ENCODE assay signal across 21 mouse cellular contexts in the genomic region with DNA sequence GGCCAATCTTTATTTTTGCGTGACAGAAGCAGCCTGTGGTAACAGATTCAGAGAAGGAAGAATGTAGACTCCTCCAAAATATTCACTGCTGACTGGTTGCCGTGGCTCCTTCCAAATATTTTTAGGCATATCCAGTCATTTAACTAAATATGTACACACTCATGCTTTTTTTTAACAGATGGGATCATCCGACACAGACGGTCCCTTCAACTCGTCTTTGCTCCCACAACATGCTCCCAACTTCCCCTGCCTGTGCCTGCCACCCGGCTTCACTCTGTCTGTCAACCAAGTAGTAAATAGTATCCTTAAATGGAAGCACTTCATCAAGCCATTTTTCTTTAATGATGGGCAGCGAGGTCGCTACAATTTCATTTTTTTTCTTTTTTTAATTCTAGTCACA. TPM values are rescaled to one million over a fixed set of nuclear protein-coding genes. Genes with fewer than 3 reads are reported as not detected.
DNase-seq lines count a peak whose midpoint lies in the region; ATAC-seq and TF ChIP-seq lines count a peak whose summit lies in the region.
"Had no signal": no experiment of that assay in that cellular context is flagged by ENCODE, and none has a peak within 500 bp of the region (broad histone marks: within the 10 kb centered on the region; RNA-seq: fewer than 3 reads in every experiment).

No protein-coding gene starts in this region.

- no peak overlapping the region for H3K9ac ChIP-seq in forebrain, postnatal 0 days
- no peak overlapping the region for H3K9ac ChIP-seq in forebrain, embryonic 12.5 days
- no peak overlapping the region for H3K9ac ChIP-seq in midbrain, embryonic 11.5 days (ENCODE audit: low read length)
- H3K9ac ChIP-seq in liver, embryonic 13.5 days, result no peak overlapping the region

- intact Hi-C loops in gastrocnemius, postnatal 36 days (cut with DNase I), result no loop called here

- WGBS in forebrain, postnatal 0 days, result 61% methylated on average over 8 of the region's 8 CpGs
- 93% methylated on average over 8 of the region's 8 CpGs for WGBS in forebrain, embryonic 12.5 days
- 92% methylated on average over 8 of the region's 8 CpGs for WGBS in midbrain, embryonic 10.5 days
- WGBS in midbrain, embryonic 11.5 days, result 89% methylated on average over 8 of the region's 8 CpGs
- 64% methylated on average over 8 of the region's 8 CpGs for WGBS in liver, embryonic 13.5 days (ENCODE audit: insufficient replicate concordance)

- DNase-seq in forebrain, postnatal 0 days, result peak; percentile 66
- no peak for DNase-seq in midbrain, embryonic 10.5 days (ENCODE audit: low spot score)
- no peak for DNase-seq in midbrain, embryonic 11.5 days (ENCODE audit: low spot score, missing footprints)
- DNase-seq in layer of hippocampus, adult 18-20 months (ENCODE audit: low spot score in 2 of 2), result peak; percentile 67 to 84
- DNase-seq in liver, embryonic 13.5 days, result no peak
- DNase-seq in gastrocnemius, postnatal 25 days, result no peak
- no peak for DNase-seq in gastrocnemius, postnatal 36 days
- DNase-seq: adrenal gland, postnatal 25 days; cerebellum, adult 2 months; cerebellum, postnatal 36 days; gastrocnemius, postnatal 14 days; kidney, adult 18-20 months; lung, adult 18-20 months; lung, postnatal 36 days; retina, postnatal 1 day; thymus, postnatal 25 days had no signal

- no peak overlapping the region for H3K27ac ChIP-seq in forebrain, postnatal 0 days (ENCODE audit: low read depth, low read length)
- H3K27ac ChIP-seq in forebrain, embryonic 12.5 days, result no peak overlapping the region
- peak overlapping the region; percentile 34; the same call in 1 of the 2 replicates for H3K27ac ChIP-seq in midbrain, embryonic 10.5 days (replicated peaks)
- no peak overlapping the region for H3K27ac ChIP-seq in midbrain, embryonic 11.5 days (ENCODE audit: low read depth, low read length)
- peak overlapping the region; percentile 34; the same call in 1 of the 2 replicates for H3K27ac ChIP-seq in liver, embryonic 13.5 days
- H3K27ac ChIP-seq: kidney, postnatal 0 days had no signal

- H3K27me3 ChIP-seq in forebrain, postnatal 0 days (ENCODE audit: insufficient read depth, low read length), result no peaks in the 10 kb centered on the region; the same call in 1 of the 2 replicates
- H3K27me3 ChIP-seq in forebrain, embryonic 12.5 days, result peaks cover 65% of the 10 kb centered on the region
- H3K27me3 ChIP-seq in midbrain, embryonic 10.5 days (ENCODE audit: low read depth, poor library complexity, severe bottlenecking), result peaks cover 82% of the 10 kb centered on the region
- H3K27me3 ChIP-seq in midbrain, embryonic 11.5 days (ENCODE audit: control insufficient read depth, insufficient read depth, low read length), result peaks cover 9% of the 10 kb centered on the region
- H3K27me3 ChIP-seq in liver, embryonic 13.5 days, result no peaks in the 10 kb centered on the region
- H3K27me3 ChIP-seq: CH12.LX had no signal

- no peaks in the 10 kb centered on the region for H3K36me3 ChIP-seq in forebrain, postnatal 0 days (ENCODE audit: insufficient read depth)
- H3K36me3 ChIP-seq in forebrain, embryonic 12.5 days (replicated peaks), result no peaks in the 10 kb centered on the region
- H3K36me3 ChIP-seq in midbrain, embryonic 10.5 days, result no peaks in the 10 kb centered on the region
- no peaks in the 10 kb centered on the region for H3K36me3 ChIP-seq in midbrain, embryonic 11.5 days (ENCODE audit: control insufficient read depth, insufficient read depth, low read length)
- no peaks in the 10 kb centered on the region for H3K36me3 ChIP-seq in liver, embryonic 13.5 days

- no peaks in the 10 kb centered on the region for H3K9me3 ChIP-seq in forebrain, postnatal 0 days (ENCODE audit: low read length)
- no peaks in the 10 kb centered on the region for H3K9me3 ChIP-seq in forebrain, embryonic 12.5 days
- H3K9me3 ChIP-seq in midbrain, embryonic 10.5 days (replicated peaks), result no peaks in the 10 kb centered on the region
- H3K9me3 ChIP-seq in midbrain, embryonic 11.5 days (ENCODE audit: control insufficient read depth, low read length), result no peaks in the 10 kb centered on the region
- H3K9me3 ChIP-seq in liver, embryonic 13.5 days (replicated peaks), result no peaks in the 10 kb centered on the region

- H3K4me2 ChIP-seq in forebrain, postnatal 0 days (ENCODE audit: low read depth), result no peak overlapping the region
- no peak overlapping the region for H3K4me2 ChIP-seq in forebrain, embryonic 12.5 days
- no peak overlapping the region for H3K4me2 ChIP-seq in midbrain, embryonic 11.5 days
- no peak overlapping the region for H3K4me2 ChIP-seq in liver, embryonic 13.5 days

- peak; percentile 73 for ATAC-seq in forebrain, postnatal 0 days
- ATAC-seq in forebrain, embryonic 12.5 days (ENCODE audit: low FRiP score), result no peak
- no peak for ATAC-seq in midbrain, embryonic 11.5 days (ENCODE audit: low FRiP score)
- no peak for ATAC-seq in liver, embryonic 13.5 days (ENCODE audit: low read depth)

- TF ChIP-seq CTCF in forebrain, postnatal 0 days (IDR thresholded peaks at IDR 0.05; ENCODE audit: low read depth), result no peak

- H3K4me1 ChIP-seq in forebrain, postnatal 0 days (ENCODE audit: insufficient read depth), result no peaks in the 10 kb centered on the region
- H3K4me1 ChIP-seq in forebrain, embryonic 12.5 days, result peaks cover 41% of the 10 kb centered on the region
- H3K4me1 ChIP-seq in midbrain, embryonic 10.5 days, result peaks cover 72% of the 10 kb centered on the region
- H3K4me1 ChIP-seq in midbrain, embryonic 11.5 days (ENCODE audit: control insufficient read depth, insufficient read depth, low read length), result peaks cover 17% of the 10 kb centered on the region
- H3K4me1 ChIP-seq in liver, embryonic 13.5 days (replicated peaks), result peaks cover 59% of the 10 kb centered on the region

- no peak overlapping the region for H3K4me3 ChIP-seq in forebrain, postnatal 0 days (ENCODE audit: low read depth, low read length)
- H3K4me3 ChIP-seq in forebrain, embryonic 12.5 days (replicated peaks), result no peak overlapping the region
- H3K4me3 ChIP-seq in midbrain, embryonic 10.5 days, result no peak overlapping the region
- no peak overlapping the region for H3K4me3 ChIP-seq in midbrain, embryonic 11.5 days (ENCODE audit: low read depth, low read length)
- no peak overlapping the region for H3K4me3 ChIP-seq in liver, embryonic 13.5 days (replicated peaks)

RNA-seq across cellular contexts. Expression of a gene that starts 58.8 kb away (rescaled TPM):
- total RNA-seq in forebrain, postnatal 0 days (2014; rRNA removed), result 16.5 and 35.8 TPM in 2 replicates
- polyA plus RNA-seq in forebrain, postnatal 0 days (2015; fragmentation: Nextera tagmentation; extraction: Ambion mirVana), result 12.6 and 18.8 TPM in 2 replicates
- 143 and 148 TPM in 2 replicates for polyA plus RNA-seq in forebrain, embryonic 12.5 days (2016; fragmentation: Nextera tagmentation; extraction: Ambion mirVana)
- 107 and 118 TPM in 2 replicates for polyA plus RNA-seq in midbrain, embryonic 10.5 days (2016; fragmentation: Nextera tagmentation; extraction: Ambion mirVana)
- 75.1 and 76.7 TPM in 2 replicates for polyA plus RNA-seq in midbrain, embryonic 11.5 days (2014; fragmentation: Nextera tagmentation; extraction: Ambion mirVana)
- total RNA-seq in layer of hippocampus, adult 18-20 months (2021), result 10 to 100 TPM in 1 of 2 experiments, 1 to 10 TPM in 1; 10.0 to 12.9 TPM
- 470 and 508 TPM in 2 replicates for polyA plus RNA-seq in liver, embryonic 13.5 days (2015; fragmentation: Nextera tagmentation; extraction: Ambion mirVana)
- 10 to 100 TPM in 1 of 2 experiments, 1 to 10 TPM in 1; 9.4 to 12.8 TPM for total RNA-seq in gastrocnemius, postnatal 25 days (2021)
- 1 to 10 TPM; 3.6 to 5.8 TPM for total RNA-seq in gastrocnemius, postnatal 36 days (2021)
- total RNA-seq: CH12.LX; megakaryocyte-erythroid progenitor cell, adult 5-6 weeks; MEL had no signal

Comparison
In these comparisons a context has a peak if more than half of its experiments do, and no peak if none do; other contexts are left out.
1. H3K27ac ChIP-seq: peak in midbrain, embryonic 10.5 days (single experiment) and liver, embryonic 13.5 days (single experiment); none in forebrain, postnatal 0 days (single experiment), forebrain, embryonic 12.5 days (single experiment) and midbrain, embryonic 11.5 days (single experiment).
2. DNase-seq: peak in forebrain, postnatal 0 days (single experiment) and layer of hippocampus, adult 18-20 months (2 of 2); none in midbrain, embryonic 10.5 days (single experiment), midbrain, embryonic 11.5 days (single experiment), liver, embryonic 13.5 days (single experiment), gastrocnemius, postnatal 25 days (single experiment) and gastrocnemius, postnatal 36 days (0 of 2).